Mouse (Mus musculus): ENCODE data around the gene Dusp21. TPM values are rescaled to one million over a fixed set of nuclear protein-coding genes. Genes with fewer than 3 reads are reported as not detected.
A peak's percentile ranks its signal among the peaks of the same experiment; 100 is the strongest.

The Dusp21 gene
- not detected for polyA plus RNA-seq (2012; fragmentation: generic; extraction: Trizol)

GRCm38 (mm10) chrX:18145557-18145956 lies at the start of gene Dusp21:
Dusp21 (plus strand) TSS chrX:18145857.
- Histone ChIP-seq H3ac (ENCODE audit: control insufficient read depth, insufficient read length) (no peak within 1 kb of the TSS), H3K36me3 (ENCODE audit: control insufficient read depth, insufficient read depth) (no peaks in the 10 kb centered on the region), H3K4me2 (ENCODE audit: low read depth) (no peak within 1 kb of the TSS), H3K27me3 (ENCODE audit: control insufficient read depth, insufficient read depth, insufficient read length) (no peaks in the 10 kb centered on the region), H3K4me3 (no peak within 1 kb of the TSS), H3K79me2 (ENCODE audit: control insufficient read depth, insufficient read depth) (no peaks in the 10 kb centered on the region)
- no peak for TF ChIP-seq SRF (IDR thresholded peaks at IDR 0.05; ENCODE audit: control insufficient read depth, insufficient read length, low read depth)
- TF ChIP-seq TCF3 (IDR thresholded peaks at IDR 0.05; ENCODE audit: insufficient read length, low read depth): no peak
- no peak for TF ChIP-seq MYOD1 (IDR thresholded peaks at IDR 0.05; ENCODE audit: control insufficient read depth in 1 of 3, insufficient read length in 2 of 3, low read depth in 2 of 3)
- no peak for TF ChIP-seq MYOG (IDR thresholded peaks at IDR 0.05; ENCODE audit: control insufficient read depth in 1 of 3, insufficient read depth in 1 of 3, insufficient read length in 2 of 3, low read depth in 2 of 3)
- no peak for TF ChIP-seq POLR2AphosphoS2 (IDR thresholded peaks at IDR 0.05; ENCODE audit: insufficient read length, low read depth)
- TF ChIP-seq POLR2A (IDR thresholded peaks at IDR 0.05; ENCODE audit: insufficient read length, low read depth): no peak
- TF ChIP-seq REST (IDR thresholded peaks at IDR 0.05; ENCODE audit: insufficient read depth, insufficient read length): no peak
- TF ChIP-seq E2F4 (IDR thresholded peaks at IDR 0.05; ENCODE audit: insufficient read depth): no peak
- TF ChIP-seq MAX (IDR thresholded peaks at IDR 0.05; ENCODE audit: low read depth): no peak
- TF ChIP-seq CEBPB (IDR thresholded peaks at IDR 0.05; ENCODE audit: insufficient read depth, poor library complexity, severe bottlenecking): no peak
- no peak for TF ChIP-seq USF1 (IDR thresholded peaks at IDR 0.05; ENCODE audit: low read depth)
- no peak for TF ChIP-seq TCF12 (IDR thresholded peaks at IDR 0.05; ENCODE audit: insufficient read depth, poor library complexity, severe bottlenecking)

GRCm38 (mm10) chrX:18160734-18161442 lies 15.2 kb downstream of the Dusp21 start:
- H3K4me3 ChIP-seq: peak overlapping the region; percentile 88
- TF ChIP-seq MAX (IDR thresholded peaks at IDR 0.05; ENCODE audit: low read depth): no peak
- no peak for TF ChIP-seq USF1 (IDR thresholded peaks at IDR 0.05; ENCODE audit: low read depth)
- TF ChIP-seq TCF3 (IDR thresholded peaks at IDR 0.05; ENCODE audit: insufficient read length, low read depth): no peak
- no peak for TF ChIP-seq POLR2AphosphoS2 (IDR thresholded peaks at IDR 0.05; ENCODE audit: insufficient read length, low read depth)
- no peak for TF ChIP-seq SRF (IDR thresholded peaks at IDR 0.05; ENCODE audit: control insufficient read depth, insufficient read length, low read depth)
- TF ChIP-seq MYOD1 (IDR thresholded peaks at IDR 0.05; ENCODE audit: control insufficient read depth in 1 of 3, insufficient read length in 2 of 3, low read depth in 2 of 3): no peak
- TF ChIP-seq TCF12 (IDR thresholded peaks at IDR 0.05; ENCODE audit: insufficient read depth, poor library complexity, severe bottlenecking): no peak
- peak overlapping the region; percentile 60 for H3ac ChIP-seq (ENCODE audit: control insufficient read depth, insufficient read length)
- H3K4me2 ChIP-seq (ENCODE audit: low read depth): no peak overlapping the region
- H3K36me3 ChIP-seq (ENCODE audit: control insufficient read depth, insufficient read depth): no peaks in the 10 kb centered on the region
- no peaks in the 10 kb centered on the region for H3K27me3 ChIP-seq (ENCODE audit: control insufficient read depth, insufficient read depth, insufficient read length)
- H3K79me2 ChIP-seq (ENCODE audit: control insufficient read depth, insufficient read depth): peaks cover 29% of the 10 kb centered on the region

GRCm38 (mm10) chrX:18161796-18162191 lies 16.1 kb downstream of the Dusp21 start:
- Histone ChIP-seq H3K4me3 (peak overlapping the region; percentile 88), H3K36me3 (ENCODE audit: control insufficient read depth, insufficient read depth) (no peaks in the 10 kb centered on the region), H3K79me2 (ENCODE audit: control insufficient read depth, insufficient read depth) (peaks cover 36% of the 10 kb centered on the region), H3K27me3 (ENCODE audit: control insufficient read depth, insufficient read depth, insufficient read length) (no peaks in the 10 kb centered on the region), H3K4me2 (ENCODE audit: low read depth) (peak overlapping the region; percentile 68), H3ac (ENCODE audit: control insufficient read depth, insufficient read length) (peak overlapping the region; percentile 60)
- TF ChIP-seq MAX (IDR thresholded peaks at IDR 0.05; ENCODE audit: low read depth) (no peak), E2F4 (IDR thresholded peaks at IDR 0.05; ENCODE audit: insufficient read depth) (no peak), MYOG (IDR thresholded peaks at IDR 0.05; ENCODE audit: control insufficient read depth in 1 of 3, insufficient read depth in 1 of 3, insufficient read length in 2 of 3, low read depth in 2 of 3) (no peak), USF1 (IDR thresholded peaks at IDR 0.05; ENCODE audit: low read depth) (no peak), POLR2A (IDR thresholded peaks at IDR 0.05; ENCODE audit: insufficient read length, low read depth) (no peak), CEBPB (IDR thresholded peaks at IDR 0.05; ENCODE audit: insufficient read depth, poor library complexity, severe bottlenecking) (no peak), SRF (IDR thresholded peaks at IDR 0.05; ENCODE audit: control insufficient read depth, insufficient read length, low read depth) (no peak), POLR2AphosphoS2 (IDR thresholded peaks at IDR 0.05; ENCODE audit: insufficient read length, low read depth) (no peak), MYOD1 (IDR thresholded peaks at IDR 0.05; ENCODE audit: control insufficient read depth in 1 of 3, insufficient read length in 2 of 3, low read depth in 2 of 3) (no peak), TCF12 (IDR thresholded peaks at IDR 0.05; ENCODE audit: insufficient read depth, poor library complexity, severe bottlenecking) (no peak), TCF3 (IDR thresholded peaks at IDR 0.05; ENCODE audit: insufficient read length, low read depth) (no peak), REST (IDR thresholded peaks at IDR 0.05; ENCODE audit: insufficient read depth, insufficient read length) (no peak)

DNA sequence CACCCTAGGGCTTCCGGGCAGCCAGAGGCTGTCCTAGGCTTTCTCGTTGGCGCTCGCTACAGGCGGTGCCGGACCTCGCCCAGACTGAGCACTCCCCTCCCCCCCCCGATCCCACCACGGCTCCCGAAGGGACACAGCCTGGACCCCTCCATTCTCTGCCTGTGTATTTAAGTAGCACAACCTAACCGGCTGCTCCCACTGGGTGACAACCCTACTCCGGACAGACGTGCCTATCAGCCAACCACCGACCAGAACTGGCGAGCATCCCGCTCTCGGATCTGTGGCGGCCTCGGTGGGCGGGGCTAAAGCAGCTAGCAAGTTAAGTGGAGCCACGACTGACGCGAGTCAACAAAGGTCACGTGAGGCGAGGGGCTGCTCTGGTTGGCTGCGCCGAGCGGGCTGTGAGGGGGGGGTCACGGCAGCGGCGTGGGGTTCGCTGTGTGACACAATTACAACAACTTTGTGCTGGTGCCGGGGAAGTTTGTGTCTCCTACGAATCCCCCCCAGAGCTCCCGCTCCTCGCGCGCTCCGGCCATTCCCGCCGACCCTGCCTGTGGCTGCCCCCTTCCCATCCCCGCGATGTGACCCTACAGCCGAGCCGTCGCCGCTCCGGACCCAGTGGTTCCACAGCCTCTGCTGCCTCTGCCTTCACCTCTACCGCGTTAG lies 16.7 kb downstream of the Dusp21 start, which contains the start of gene Kdm6a:
Gene Kdm6a, plus strand, starts transcription at position 384 of the 666 bp plus-strand sequence.
- no peak for TF ChIP-seq TCF12 (IDR thresholded peaks at IDR 0.05; ENCODE audit: insufficient read depth, poor library complexity, severe bottlenecking)
- peak; percentile 98 for TF ChIP-seq USF1 (IDR thresholded peaks at IDR 0.05; ENCODE audit: low read depth)
- TF ChIP-seq MAX (IDR thresholded peaks at IDR 0.05; ENCODE audit: low read depth): no peak
- TF ChIP-seq MYOD1 (IDR thresholded peaks at IDR 0.05; ENCODE audit: control insufficient read depth in 1 of 3, insufficient read length in 2 of 3, low read depth in 2 of 3): no peak
- peak; percentile 9 for TF ChIP-seq REST (IDR thresholded peaks at IDR 0.05; ENCODE audit: insufficient read depth, insufficient read length)
- no peak for TF ChIP-seq SRF (IDR thresholded peaks at IDR 0.05; ENCODE audit: control insufficient read depth, insufficient read length, low read depth)
- TF ChIP-seq POLR2AphosphoS2 (IDR thresholded peaks at IDR 0.05; ENCODE audit: insufficient read length, low read depth): peak; percentile 13
- no peak for TF ChIP-seq TCF3 (IDR thresholded peaks at IDR 0.05; ENCODE audit: insufficient read length, low read depth)
- no peak for TF ChIP-seq E2F4 (IDR thresholded peaks at IDR 0.05; ENCODE audit: insufficient read depth)
- peak in 1 of 3 experiments; percentile 32 for TF ChIP-seq MYOG (IDR thresholded peaks at IDR 0.05; ENCODE audit: control insufficient read depth in 1 of 3, insufficient read depth in 1 of 3, insufficient read length in 2 of 3, low read depth in 2 of 3)
- TF ChIP-seq CEBPB (IDR thresholded peaks at IDR 0.05; ENCODE audit: insufficient read depth, poor library complexity, severe bottlenecking): no peak
- TF ChIP-seq POLR2A (IDR thresholded peaks at IDR 0.05; ENCODE audit: insufficient read length, low read depth): peak; percentile 48
- H3K4me3 ChIP-seq: peak within 1 kb of the TSS; percentile 88
- H3ac ChIP-seq (ENCODE audit: control insufficient read depth, insufficient read length): peak within 1 kb of the TSS; percentile 60
- peak within 1 kb of the TSS; percentile 68 for H3K4me2 ChIP-seq (ENCODE audit: low read depth)
- peaks cover 40% of the 10 kb centered on the region for H3K79me2 ChIP-seq (ENCODE audit: control insufficient read depth, insufficient read depth)
- no peaks in the 10 kb centered on the region for H3K27me3 ChIP-seq (ENCODE audit: control insufficient read depth, insufficient read depth, insufficient read length)
- H3K36me3 ChIP-seq (ENCODE audit: control insufficient read depth, insufficient read depth): no peaks in the 10 kb centered on the region
